In the genomic region with DNA sequence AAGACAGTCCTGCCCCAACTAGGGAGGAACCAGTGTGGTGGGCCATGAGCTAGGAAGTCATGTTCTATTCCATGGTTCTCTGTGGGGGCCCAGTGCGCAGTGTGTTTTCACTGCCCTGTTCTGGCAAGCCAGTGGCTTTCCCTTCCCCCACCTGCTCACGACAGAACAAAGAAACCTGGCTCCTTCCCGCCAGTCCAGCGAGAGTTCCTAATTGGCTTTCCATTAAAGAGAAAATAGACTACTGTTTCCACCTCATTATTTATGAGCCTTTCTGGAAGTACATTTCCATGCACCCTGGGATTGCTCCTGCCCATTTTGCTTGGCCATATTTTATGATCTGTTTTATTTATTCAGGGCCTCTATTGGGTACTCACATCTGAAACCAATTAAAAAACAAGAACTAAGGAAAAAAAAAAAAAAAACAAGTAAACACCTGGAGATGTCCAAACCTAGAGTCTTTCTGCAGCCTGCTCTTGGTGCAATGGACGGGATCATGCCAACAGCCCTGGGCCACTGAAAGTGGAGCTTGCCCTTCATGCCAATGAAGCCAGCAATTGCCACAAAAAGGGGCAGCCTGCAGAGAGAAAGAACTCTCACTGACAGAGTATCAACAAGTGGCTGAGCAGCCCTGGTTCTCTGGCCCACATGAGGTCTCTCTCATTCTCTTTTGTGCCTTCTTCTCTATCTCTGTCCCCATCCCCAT, we compare ENCODE assay signal across 13 mouse cellular contexts.
A peak's percentile ranks its signal among the peaks of the same experiment; 100 is the strongest.
DNase-seq lines count a peak whose midpoint lies in the region; ATAC-seq lines count a peak whose summit lies in the region.
"Had no signal": no experiment of that assay in that cellular context is flagged by ENCODE, and none has a peak within 500 bp of the region (broad histone marks: within the 10 kb centered on the region; RNA-seq: fewer than 3 reads in every experiment).

No protein-coding gene starts in this region.

- peaks cover 8% of the 10 kb centered on the region for H3K4me1 ChIP-seq in hindbrain, embryonic 10.5 days (replicated peaks)
- H3K4me1 ChIP-seq in hindbrain, embryonic 16.5 days (ENCODE audit: control insufficient read depth, insufficient read depth, low read depth, low read length): no peaks in the 10 kb centered on the region
- peaks cover 8% of the 10 kb centered on the region for H3K4me1 ChIP-seq in neural tube, embryonic 13.5 days (replicated peaks)
- H3K4me1 ChIP-seq in neural tube, embryonic 15.5 days: peaks cover 6% of the 10 kb centered on the region; the same call in 1 of the 2 replicates
- no peaks in the 10 kb centered on the region for H3K4me1 ChIP-seq in liver, embryonic 12.5 days
- H3K4me1 ChIP-seq: lung, embryonic 15.5 days had no signal

- H3K4me2 ChIP-seq in hindbrain, embryonic 16.5 days (ENCODE audit: low read length): no peak overlapping the region
- H3K4me2 ChIP-seq in neural tube, embryonic 13.5 days: no peak overlapping the region
- H3K4me2 ChIP-seq in neural tube, embryonic 15.5 days: no peak overlapping the region
- H3K4me2 ChIP-seq in liver, embryonic 12.5 days: no peak overlapping the region
- H3K4me2 ChIP-seq: lung, embryonic 15.5 days had no signal

- H3K9ac ChIP-seq in hindbrain, embryonic 16.5 days (ENCODE audit: low read depth, low read length): no peak overlapping the region
- no peak overlapping the region for H3K9ac ChIP-seq in neural tube, embryonic 13.5 days
- H3K9ac ChIP-seq in neural tube, embryonic 15.5 days (replicated peaks): no peak overlapping the region
- no peak overlapping the region for H3K9ac ChIP-seq in liver, embryonic 12.5 days
- H3K9ac ChIP-seq: lung, embryonic 15.5 days had no signal

- no peaks in the 10 kb centered on the region for H3K36me3 ChIP-seq in hindbrain, embryonic 10.5 days
- H3K36me3 ChIP-seq in hindbrain, embryonic 16.5 days (ENCODE audit: control insufficient read depth, insufficient read depth, low read length): no peaks in the 10 kb centered on the region
- no peaks in the 10 kb centered on the region for H3K36me3 ChIP-seq in neural tube, embryonic 13.5 days
- H3K36me3 ChIP-seq in neural tube, embryonic 15.5 days: no peaks in the 10 kb centered on the region
- H3K36me3 ChIP-seq in liver, embryonic 12.5 days: no peaks in the 10 kb centered on the region
- H3K36me3 ChIP-seq: G1E; lung, embryonic 15.5 days had no signal

- no peaks in the 10 kb centered on the region; the same call in 1 of the 2 replicates for H3K27me3 ChIP-seq in hindbrain, embryonic 10.5 days (ENCODE audit: insufficient read depth, poor library complexity, severe bottlenecking)
- no peaks in the 10 kb centered on the region for H3K27me3 ChIP-seq in hindbrain, embryonic 16.5 days (replicated peaks; ENCODE audit: control insufficient read depth, insufficient read depth, low read length)
- H3K27me3 ChIP-seq in neural tube, embryonic 13.5 days: no peaks in the 10 kb centered on the region
- no peaks in the 10 kb centered on the region for H3K27me3 ChIP-seq in neural tube, embryonic 15.5 days (replicated peaks)
- H3K27me3 ChIP-seq in liver, embryonic 12.5 days (replicated peaks): 0 out of 2 replicates have a peak, but pooled peaks cover 5% of the 10 kb centered on the region
- H3K27me3 ChIP-seq: lung, embryonic 15.5 days had no signal

- no peak overlapping the region for H3K4me3 ChIP-seq in hindbrain, embryonic 10.5 days
- no peak overlapping the region for H3K4me3 ChIP-seq in hindbrain, embryonic 16.5 days (ENCODE audit: low read length)
- H3K4me3 ChIP-seq in neural tube, embryonic 13.5 days: no peak overlapping the region
- H3K4me3 ChIP-seq in neural tube, embryonic 15.5 days (replicated peaks): no peak overlapping the region
- no peak overlapping the region for H3K4me3 ChIP-seq in liver, embryonic 12.5 days
- H3K4me3 ChIP-seq: lung, embryonic 15.5 days; megakaryocyte, embryonic 14.5 days had no signal

- 40% methylated on average over 5 of the region's 5 CpGs for WGBS in hindbrain, embryonic 10.5 days
- 23% methylated on average over 5 of the region's 5 CpGs for WGBS in hindbrain, embryonic 16.5 days
- 28% methylated on average over 5 of the region's 5 CpGs for WGBS in neural tube, embryonic 13.5 days
- WGBS in neural tube, embryonic 15.5 days: 28% methylated on average over 5 of the region's 5 CpGs
- 39% methylated on average over 5 of the region's 5 CpGs for WGBS in liver, embryonic 12.5 days (ENCODE audit: insufficient replicate concordance)

- DNase-seq in hindbrain, embryonic 10.5 days (ENCODE audit: low spot score): peak; percentile 18
- DNase-seq in hindlimb bud, embryonic 11.5 days (ENCODE audit: extremely low spot score, low read depth, low spot score): peak; percentile 88
- no peak for DNase-seq in gastrocnemius, adult 18-20 months (ENCODE audit: low spot score)
- no peak for DNase-seq in spleen, adult 18-20 months
- DNase-seq: cerebellum, adult 11 months had no signal

- H3K9me3 ChIP-seq in hindbrain, embryonic 10.5 days: no peaks in the 10 kb centered on the region
- H3K9me3 ChIP-seq in hindbrain, embryonic 16.5 days (ENCODE audit: control insufficient read depth, low read length): no peaks in the 10 kb centered on the region
- no peaks in the 10 kb centered on the region for H3K9me3 ChIP-seq in neural tube, embryonic 13.5 days
- H3K9me3 ChIP-seq in neural tube, embryonic 15.5 days (replicated peaks): no peaks in the 10 kb centered on the region
- no peaks in the 10 kb centered on the region for H3K9me3 ChIP-seq in liver, embryonic 12.5 days (replicated peaks)
- H3K9me3 ChIP-seq: G1E; lung, embryonic 15.5 days; megakaryocyte, embryonic 14.5 days had no signal

- no peak for ATAC-seq in hindbrain, embryonic 16.5 days
- ATAC-seq in neural tube, embryonic 13.5 days (ENCODE audit: low read depth): 0 out of 2 replicates have a peak, but pooled peaks have one; percentile 43
- ATAC-seq in neural tube, embryonic 15.5 days (ENCODE audit: low FRiP score): no peak; the same call in 1 of the 2 replicates
- ATAC-seq in liver, embryonic 12.5 days: no peak

- peak overlapping the region; percentile 73; the same call in 1 of the 2 replicates for H3K27ac ChIP-seq in hindbrain, embryonic 10.5 days
- H3K27ac ChIP-seq in hindbrain, embryonic 16.5 days (ENCODE audit: low read depth, low read length): no peak overlapping the region
- no peak overlapping the region for H3K27ac ChIP-seq in neural tube, embryonic 13.5 days (replicated peaks)
- no peak overlapping the region for H3K27ac ChIP-seq in neural tube, embryonic 15.5 days (replicated peaks)
- no peak overlapping the region for H3K27ac ChIP-seq in liver, embryonic 12.5 days
- H3K27ac ChIP-seq: kidney, postnatal 0 days; lung, embryonic 15.5 days had no signal

Comparison
In these comparisons a context has a peak if more than half of its experiments do, and no peak if none do; other contexts are left out.
1. DNase-seq: peak in hindbrain, embryonic 10.5 days (single experiment) and hindlimb bud, embryonic 11.5 days (single experiment); none in gastrocnemius, adult 18-20 months (single experiment) and spleen, adult 18-20 months (0 of 2).